Mouse (Mus musculus) small intestine, adult 2 months (tissue): ENCODE results near the gene Cacna1c.

Experiments used
- CTCF ChIP-seq: fragments of 200-500 bp; IDR thresholded peaks from 2 replicates; pipeline ENCODE4 v1.5.1; 2012; ENCODE audit warnings: low read depth, mild to moderate bottlenecking, control low read depth, inconsistent platforms, low read length, moderate library complexity, mixed read lengths; ENCODE audit not compliant: insufficient replicate concordance, insufficient read length; ENCODE audit errors: extremely low read depth
- POLR2A ChIP-seq: fragments of 200-500 bp; IDR thresholded peaks from 2 replicates; pipeline ENCODE4 v1.6.1; 2012; ENCODE audit warnings: low read depth, mild to moderate bottlenecking, control low read depth, inconsistent platforms, low read length, moderate library complexity

DNA sequence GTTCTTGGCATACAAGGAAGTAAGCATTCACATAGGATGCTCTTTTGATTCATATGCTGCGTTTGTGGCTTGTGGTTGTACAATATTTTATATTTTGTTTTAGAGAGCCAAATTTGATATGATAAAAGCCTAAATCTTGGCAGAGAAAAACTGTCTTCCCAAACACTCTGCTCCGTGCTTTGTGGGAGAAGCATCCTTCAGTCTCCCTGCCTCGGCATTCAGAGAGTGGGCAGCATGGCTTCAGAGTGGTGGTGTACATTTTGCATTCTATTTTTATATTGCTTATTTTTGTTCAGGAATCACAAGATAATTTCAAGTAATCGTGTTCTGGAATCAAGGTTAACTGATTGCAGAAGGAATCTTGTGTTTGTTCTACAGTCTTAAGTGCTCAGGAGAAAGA is 4.7 kb downstream of the Cacna1c start:
- TF ChIP-seq CTCF (no peak), POLR2A (no peak)
